Mouse (Mus musculus): Measurements from ENCODE around the gene Cadps. TPM values are rescaled to one million over a fixed set of nuclear protein-coding genes. Genes with fewer than 3 reads are reported as not detected.
"Not testable (repeated sequence)": the region's sequence is repeated elsewhere in the genome, so short reads cannot be mapped to it uniquely, and the experiment has no call there.

Cadps gene
- total RNA-seq, 2 experiments from 2014 or later: 0.18 to 0.93 TPM

DNA sequence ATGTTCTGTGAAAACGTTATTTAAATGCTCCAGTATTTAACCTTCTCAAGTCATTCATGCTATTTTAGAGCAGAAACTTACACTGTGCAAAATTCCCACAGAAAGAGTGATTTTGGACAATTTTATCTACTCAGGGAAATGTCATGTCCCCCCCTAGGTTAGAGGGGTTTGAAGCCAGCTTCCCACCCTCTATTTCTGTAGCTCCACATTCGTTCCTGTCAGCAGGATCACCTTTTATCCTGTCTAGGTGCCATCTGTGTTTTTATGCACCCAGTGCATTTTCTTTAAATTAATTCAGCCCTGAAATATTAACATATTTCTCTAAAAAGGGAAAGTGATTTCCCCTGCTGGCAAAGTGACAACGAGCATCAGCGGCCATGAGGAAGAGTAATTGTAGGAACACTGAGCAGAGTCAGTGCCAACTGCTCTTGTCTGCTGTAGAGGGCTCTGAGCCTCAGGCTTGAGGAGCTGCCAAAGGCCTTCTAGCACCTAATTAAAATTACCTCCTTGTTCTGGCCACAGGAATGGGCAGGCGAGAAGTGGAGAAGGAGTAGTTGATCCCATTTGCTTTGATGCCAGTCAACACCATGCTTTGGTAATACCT lies 230.3 kb downstream of the Cadps start:
- no peak for DNase-seq (ENCODE audit: low spot score in 2 of 2)

GRCm38 (mm10) chr14:12591829-12592228 lies 231.1 kb downstream of the Cadps start:
- no peak for DNase-seq (ENCODE audit: low spot score in 2 of 2)

DNA sequence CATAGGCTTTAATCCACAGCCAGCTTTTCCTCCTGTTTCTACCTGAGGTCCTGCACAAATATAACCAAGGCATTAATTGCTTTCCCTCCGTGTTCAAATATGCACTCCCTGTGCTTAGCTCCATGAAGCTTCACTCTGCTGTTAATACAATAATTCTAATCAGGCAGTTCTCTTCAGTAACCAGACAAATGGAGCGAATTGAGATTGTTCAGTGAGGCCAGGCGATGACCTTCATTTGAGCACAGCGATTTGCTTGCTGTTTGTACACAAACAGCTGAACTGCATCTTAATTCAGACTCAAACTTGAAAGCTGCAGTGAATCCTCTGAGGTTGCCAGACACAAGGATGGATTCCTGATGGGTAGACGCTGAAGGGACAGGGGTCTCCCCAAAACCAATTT lies 239.3 kb downstream of the Cadps start:
- no peak for DNase-seq (ENCODE audit: low spot score in 2 of 2)

- no peak for DNase-seq (ENCODE audit: low spot score in 2 of 2)
These were observed 241.2 kb downstream of the Cadps start for GRCm38 (mm10) chr14:12581657-12582056.

DNA sequence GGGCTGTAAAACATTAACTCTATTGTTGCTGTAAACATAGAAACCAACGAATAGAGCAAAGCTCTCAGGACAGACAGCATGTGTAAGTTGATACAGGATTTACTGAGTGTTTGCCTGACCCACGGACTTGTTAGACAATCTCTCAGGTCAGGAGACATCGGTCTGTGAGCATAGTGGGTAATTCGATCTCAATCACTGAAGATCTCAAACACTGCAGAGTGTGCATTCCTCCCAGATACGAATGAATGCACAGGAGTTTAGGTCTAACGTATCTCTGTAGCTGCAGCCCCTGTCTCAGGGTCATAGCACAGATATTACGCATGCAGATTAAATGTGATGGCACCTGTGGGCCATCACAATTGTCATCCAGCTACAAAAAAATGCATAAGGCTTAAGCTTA lies 242.1 kb downstream of the Cadps start:
- no peak for DNase-seq (ENCODE audit: low spot score in 2 of 2)

DNA sequence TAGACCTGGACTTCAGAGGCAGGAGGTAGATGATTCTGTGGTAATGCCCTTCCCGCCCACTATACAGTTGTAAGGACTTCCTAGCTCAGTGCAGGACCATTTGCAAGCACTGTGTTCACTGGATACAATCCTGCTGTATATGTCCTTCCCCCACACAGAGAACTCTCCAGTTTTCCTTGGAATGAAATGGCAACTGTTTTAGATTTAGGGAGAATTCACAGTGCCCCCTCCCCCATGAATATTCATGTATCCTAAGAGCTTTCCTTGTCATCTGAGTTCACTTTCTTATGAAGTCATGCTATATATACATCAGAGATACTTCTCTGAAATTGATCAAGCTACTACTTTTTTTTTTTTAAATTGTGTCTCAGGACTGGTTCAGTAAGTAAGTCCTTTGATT lies 244.7 kb downstream of the Cadps start:
- DNase-seq (ENCODE audit: low spot score in 2 of 2): no peak

- no peak for DNase-seq (ENCODE audit: low spot score in 2 of 2)
These were observed 245.3 kb downstream of the Cadps start for GRCm38 (mm10) chr14:12577475-12578140.

GRCm38 (mm10) chr14:12575105-12575504 lies 247.8 kb downstream of the Cadps start:
- DNase-seq (ENCODE audit: low spot score in 2 of 2): peak in 1 of 2 experiments; percentile 14

- no peak for DNase-seq (ENCODE audit: low spot score in 2 of 2)
These were observed 248.5 kb downstream of the Cadps start for GRCm38 (mm10) chr14:12574336-12574735.

GRCm38 (mm10) chr14:12561730-12562129 lies 261.1 kb downstream of the Cadps start:
- not testable (repeated sequence) for DNase-seq (ENCODE audit: low spot score in 2 of 2)

GRCm38 (mm10) chr14:12560233-12560577 lies 262.7 kb downstream of the Cadps start:
- no peak for DNase-seq (ENCODE audit: low spot score in 2 of 2)

GRCm38 (mm10) chr14:12559574-12560232 lies 263.2 kb downstream of the Cadps start:
- no peak for DNase-seq (ENCODE audit: low spot score in 2 of 2)

DNA sequence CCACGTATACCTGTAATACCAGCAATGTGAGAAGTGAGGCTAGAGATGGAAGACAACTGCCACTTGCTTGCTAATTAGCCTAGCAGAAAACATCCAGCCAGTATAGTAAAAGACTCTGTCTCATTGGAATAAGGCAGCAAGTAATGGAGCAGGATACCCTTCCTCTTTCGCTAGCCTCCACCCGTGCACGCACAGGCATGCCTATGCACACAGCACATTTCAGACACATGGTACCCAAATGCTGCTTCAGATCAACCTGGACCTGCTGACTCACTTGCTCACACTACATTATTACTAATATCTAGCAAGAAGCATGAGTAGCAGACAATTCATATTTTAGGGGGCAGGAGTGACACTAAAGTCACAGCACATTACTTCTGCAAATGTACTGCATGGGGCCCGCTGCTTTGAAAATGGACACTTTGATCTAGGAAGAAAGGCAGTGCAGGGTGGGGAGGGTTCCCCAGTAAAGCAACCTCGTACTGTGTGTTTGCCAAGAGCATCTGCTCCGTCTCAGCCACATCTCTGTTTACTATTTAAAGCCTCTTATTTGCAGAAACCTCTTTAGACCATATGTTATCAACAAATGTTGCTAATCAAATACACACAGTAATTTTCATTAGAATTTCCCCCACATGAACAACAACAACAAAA lies 263.8 kb downstream of the Cadps start:
- no peak for DNase-seq (ENCODE audit: low spot score in 2 of 2)

DNA sequence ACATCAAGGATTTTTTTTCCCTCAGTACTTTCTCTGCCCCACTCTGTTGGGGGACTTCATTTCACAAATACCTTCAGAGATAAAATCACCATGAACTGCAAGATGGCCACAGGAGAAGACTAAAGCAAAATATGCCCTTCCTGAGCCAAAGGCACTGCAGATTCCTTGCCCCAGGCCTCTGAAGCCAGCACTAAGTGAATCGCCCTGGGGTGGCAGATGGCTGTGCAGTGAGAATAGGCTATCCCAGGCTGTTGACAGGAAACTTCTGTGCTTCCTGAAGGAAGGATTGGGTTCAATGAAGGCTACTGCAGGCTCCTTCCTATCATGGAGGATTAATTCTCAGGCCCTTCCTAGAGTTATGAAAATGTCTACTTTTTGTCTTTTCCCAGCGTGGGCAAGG lies 268.4 kb downstream of the Cadps start:
- no peak for DNase-seq (ENCODE audit: low spot score in 2 of 2)

- DNase-seq (ENCODE audit: low spot score in 2 of 2): no peak
These were observed 271.5 kb downstream of the Cadps start for GRCm38 (mm10) chr14:12551353-12551752.

DNA sequence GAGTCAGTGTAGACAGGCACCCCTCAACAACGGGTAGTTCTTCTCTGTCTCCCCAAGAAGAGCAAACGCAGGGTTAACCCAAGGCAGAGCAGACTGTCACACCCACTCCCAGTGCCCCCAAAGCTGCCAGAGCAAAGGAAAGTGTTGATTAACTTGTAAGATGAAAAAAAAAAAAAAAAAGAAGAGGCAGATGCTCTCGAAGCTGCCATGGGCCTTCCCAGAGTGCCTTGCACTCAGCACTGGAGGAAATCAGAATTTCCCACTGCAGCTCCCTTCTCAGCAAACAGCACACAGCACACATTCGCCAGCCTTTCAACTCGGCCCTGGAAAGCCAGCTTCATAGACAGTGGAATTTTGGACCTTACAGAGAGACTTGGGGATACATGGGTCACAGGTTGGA lies 271.9 kb downstream of the Cadps start:
- no peak for DNase-seq (ENCODE audit: low spot score in 2 of 2)

GRCm38 (mm10) chr14:12549290-12549689 lies 273.6 kb downstream of the Cadps start:
- DNase-seq (ENCODE audit: low spot score in 2 of 2): no peak

DNA sequence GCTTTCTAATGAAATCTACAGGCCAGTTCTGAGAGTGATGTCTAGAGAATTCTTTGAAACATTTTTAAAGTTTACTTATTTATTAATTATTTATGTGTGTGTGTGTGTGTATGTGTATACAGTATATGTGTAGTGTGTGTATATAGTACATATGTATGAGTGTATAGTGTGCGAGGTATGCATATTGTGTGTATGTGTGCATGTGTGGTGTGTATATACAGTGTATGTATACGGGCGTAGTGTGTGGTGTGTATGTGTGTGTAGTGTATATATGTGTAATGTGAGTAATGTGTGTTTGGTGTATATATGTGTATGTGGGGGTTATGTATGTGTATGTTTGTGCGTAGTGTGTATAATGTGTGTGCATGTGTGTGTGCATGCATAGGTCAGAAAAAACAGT lies 275.4 kb downstream of the Cadps start:
- no peak for DNase-seq (ENCODE audit: low spot score in 2 of 2)

GRCm38 (mm10) chr14:12541733-12542132 lies 281.1 kb downstream of the Cadps start:
- no peak for DNase-seq (ENCODE audit: low spot score in 2 of 2)

- no peak for DNase-seq (ENCODE audit: low spot score in 2 of 2)
These were observed 283.8 kb downstream of the Cadps start for GRCm38 (mm10) chr14:12539071-12539470.

DNA sequence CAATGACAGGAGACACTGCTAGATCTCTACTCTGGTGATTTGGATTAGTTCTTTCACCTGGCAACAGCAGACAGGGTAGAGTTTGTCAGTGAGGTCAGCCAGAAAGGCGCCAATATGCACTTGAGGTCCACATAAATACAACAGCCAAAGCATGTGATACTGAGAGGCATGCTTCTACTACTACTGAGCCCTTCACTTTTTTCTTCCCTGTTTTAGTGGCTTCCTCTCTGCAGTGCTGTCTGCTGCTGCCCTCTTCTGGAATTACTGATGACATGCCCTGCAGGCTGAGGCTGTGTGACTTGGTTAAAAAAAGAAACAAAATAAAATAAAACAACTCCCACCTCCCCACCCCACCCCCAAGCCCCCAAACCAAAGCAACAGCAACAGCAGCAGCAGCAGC lies 291.8 kb downstream of the Cadps start:
- DNase-seq (ENCODE audit: low spot score in 2 of 2): no peak

- DNase-seq (ENCODE audit: low spot score in 2 of 2): no peak
These were observed 292.3 kb downstream of the Cadps start for GRCm38 (mm10) chr14:12530554-12530953.

Measured in gastrocnemius, postnatal 4 days (tissue).